Mouse (Mus musculus) heart, embryonic 10.5 days (tissue): Measurements from ENCODE around the gene Pdzd3. TPM values are rescaled to one million over a fixed set of nuclear protein-coding genes. Genes with fewer than 3 reads are reported as not detected.

ENCODE experiments used
- DNase-seq: peaks from one replicate; pipeline ENCODE4 v3.0.0-alpha.2; 2017; ENCODE audit warnings: low spot score
- H3K27ac ChIP-seq: fragments of 300-500 bp; sonication (generic); 2 replicates; pipeline ENCODE4 v1.5.1; 2016; ENCODE audit warnings: mild to moderate bottlenecking
- H3K27me3 ChIP-seq: fragments of 300-500 bp; sonication (generic); 2 replicates; pipeline ENCODE4 v1.6.1; 2016; ENCODE audit warnings: mild to moderate bottlenecking; ENCODE audit not compliant: poor library complexity, insufficient read depth, severe bottlenecking
- H3K36me3 ChIP-seq: fragments of 300-500 bp; sonication (generic); 2 replicates; pipeline ENCODE4 v1.6.1; 2016; ENCODE audit warnings: mild to moderate bottlenecking, moderate library complexity
- H3K4me1 ChIP-seq: fragments of 300-500 bp; sonication (generic); 2 replicates; pipeline ENCODE4 v1.6.1; 2016; ENCODE audit warnings: mild to moderate bottlenecking
- H3K4me3 ChIP-seq: fragments of 300-500 bp; sonication (generic); 2 replicates; pipeline ENCODE4 v1.5.1; 2016; ENCODE audit warnings: mild to moderate bottlenecking, moderate library complexity
- H3K9me3 ChIP-seq: fragments of 300-500 bp; sonication (generic); 2 replicates; pipeline ENCODE4 v1.6.1; 2016; ENCODE audit warnings: mild to moderate bottlenecking, moderate library complexity
- WGBS: fragments of 180-500 bp; shearing (Covaris S2); methylation state at CpG from one replicate; pipeline ENCODE4 v1.1.7; 2016; 5-methylcytosine and 5-hydroxymethylcytosine counted together
- polyA plus RNA-seq: library from polyadenylated mRNA; unstranded; fragments of >200 nt; fragmentation: Nextera tagmentation; extraction: Ambion mirVana; gene quantifications from 2 replicates; pipeline ENCODE4 v1.2.1, GENCODE M21; 2016

Pdzd3 gene
- polyA plus RNA-seq, 1 experiment from 2014 or later, result not detected

DNA sequence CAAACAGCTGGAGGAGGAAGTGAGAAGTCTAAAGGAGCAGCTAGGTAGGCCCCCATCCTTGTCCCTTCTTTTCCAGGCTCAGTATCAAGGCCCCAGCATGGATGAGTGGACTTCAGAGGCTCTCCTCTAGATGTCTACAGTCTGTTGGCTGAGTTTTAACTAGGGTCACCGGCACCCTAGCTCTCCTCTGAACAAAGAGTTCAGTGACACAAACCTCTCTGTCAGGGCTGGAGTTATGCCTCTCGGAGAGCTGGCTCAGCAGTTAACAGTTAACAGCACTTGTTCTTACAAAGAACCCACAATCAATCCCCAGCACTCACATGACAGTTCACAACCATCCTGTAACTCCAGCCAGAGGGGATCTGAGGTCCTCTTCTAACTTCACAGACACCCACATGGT, 7.7 kb downstream of the Pdzd3 start:
- Histone ChIP-seq H3K9me3 (no peaks in the 10 kb centered on the region), H3K27me3 (peaks cover 19% of the 10 kb centered on the region), H3K4me1 (0 out of 2 replicates have a peak, but pooled peaks cover 4% of the 10 kb centered on the region), H3K36me3 (no peaks in the 10 kb centered on the region), H3K27ac (no peak overlapping the region), H3K4me3 (no peak overlapping the region)
- 52% methylated on average over 2 of the region's 2 CpGs for WGBS
- DNase-seq, result no peak

DNA sequence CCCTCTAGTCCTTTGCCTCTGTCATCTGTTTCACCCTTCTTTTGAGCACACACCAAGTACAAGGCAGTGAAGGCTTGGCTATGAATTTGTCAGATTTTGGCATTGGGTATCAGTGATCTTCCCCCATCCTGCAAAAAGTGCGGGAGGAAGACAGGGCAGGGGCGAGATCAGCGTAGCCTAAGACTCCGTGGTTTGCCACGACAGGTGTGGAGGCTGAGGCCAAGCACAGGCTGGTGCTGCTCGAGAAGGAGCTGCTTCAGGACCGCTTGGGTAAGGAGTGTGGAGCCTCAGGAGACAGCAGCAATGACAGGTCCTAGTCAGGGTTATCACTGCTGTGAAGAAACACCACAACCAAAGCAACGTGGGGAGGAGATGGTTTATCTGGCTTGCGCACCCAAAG, 9.9 kb downstream of the Pdzd3 start:
- DNase-seq, result no peak
- Histone ChIP-seq H3K4me1 (0 out of 2 replicates have a peak, but pooled peaks cover 4% of the 10 kb centered on the region), H3K4me3 (no peak overlapping the region), H3K36me3 (no peaks in the 10 kb centered on the region), H3K9me3 (no peaks in the 10 kb centered on the region), H3K27me3 (peaks cover 7% of the 10 kb centered on the region; the same call in 1 of the 2 replicates), H3K27ac (no peak overlapping the region)
- WGBS, result 59% methylated on average over 9 of the region's 9 CpGs

DNA sequence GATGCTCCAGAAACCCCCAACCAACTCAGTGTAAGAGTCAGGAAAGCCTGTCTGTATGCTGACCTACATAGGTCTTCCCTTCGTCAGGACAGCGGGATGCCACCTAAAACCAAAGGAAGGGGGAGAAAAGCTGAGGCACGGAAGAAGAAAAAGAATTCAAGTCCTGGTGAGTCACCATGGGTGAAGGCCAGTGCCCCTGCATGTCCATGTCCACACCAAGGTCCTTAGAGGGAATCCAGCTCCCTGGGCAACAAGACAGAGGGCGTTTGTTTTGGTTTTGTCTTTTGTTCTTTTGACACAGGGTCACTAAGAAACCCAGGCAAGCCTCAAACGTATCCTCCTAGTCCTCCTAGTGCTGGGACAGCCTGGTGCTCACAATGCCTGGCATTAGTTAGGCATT, 10.4 kb downstream of the Pdzd3 start:
- Histone ChIP-seq H3K9me3 (no peaks in the 10 kb centered on the region), H3K27ac (no peak overlapping the region), H3K4me1 (0 out of 2 replicates have a peak, but pooled peaks cover 4% of the 10 kb centered on the region), H3K36me3 (no peaks in the 10 kb centered on the region), H3K27me3 (peaks cover 7% of the 10 kb centered on the region; the same call in 1 of the 2 replicates), H3K4me3 (no peak overlapping the region)
- WGBS, result 67% methylated on average over 5 of the region's 5 CpGs
- no peak for DNase-seq

DNA sequence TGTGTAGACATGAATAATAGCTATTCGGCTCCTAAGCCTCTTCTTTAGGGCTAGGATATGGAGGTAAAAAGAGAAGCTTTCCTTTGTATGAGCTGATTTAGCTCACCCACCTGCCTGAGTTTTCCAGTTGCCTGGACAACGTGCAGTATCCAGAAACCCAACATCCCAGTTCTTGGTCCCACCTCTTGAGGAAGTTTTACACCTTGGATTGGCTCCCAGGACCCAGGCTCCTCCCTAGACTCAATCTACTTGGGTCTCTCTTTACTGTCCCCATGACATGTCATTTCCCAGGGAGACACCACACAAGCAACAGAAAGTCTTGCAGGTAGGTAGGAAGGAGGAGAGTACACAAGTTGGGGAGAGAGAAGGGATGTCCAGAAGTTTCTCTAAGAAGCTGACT, 10.9 kb downstream of the Pdzd3 start, which contains the start of gene Ccdc153:
TSS of gene Ccdc153 (plus strand) at position 278 of the 400 bp plus-strand sequence.
- DNase-seq, result no peak
- Histone ChIP-seq H3K9me3 (no peaks in the 10 kb centered on the region), H3K36me3 (no peaks in the 10 kb centered on the region), H3K4me1 (0 out of 2 replicates have a peak, but pooled peaks cover 4% of the 10 kb centered on the region), H3K27me3 (0 out of 2 replicates have a peak, but pooled peaks cover 4% of the 10 kb centered on the region), H3K4me3 (no peak within 1 kb of the TSS), H3K27ac (no peak within 1 kb of the TSS)
- 60% methylated on average over 2 of the region's 2 CpGs for WGBS

DNA sequence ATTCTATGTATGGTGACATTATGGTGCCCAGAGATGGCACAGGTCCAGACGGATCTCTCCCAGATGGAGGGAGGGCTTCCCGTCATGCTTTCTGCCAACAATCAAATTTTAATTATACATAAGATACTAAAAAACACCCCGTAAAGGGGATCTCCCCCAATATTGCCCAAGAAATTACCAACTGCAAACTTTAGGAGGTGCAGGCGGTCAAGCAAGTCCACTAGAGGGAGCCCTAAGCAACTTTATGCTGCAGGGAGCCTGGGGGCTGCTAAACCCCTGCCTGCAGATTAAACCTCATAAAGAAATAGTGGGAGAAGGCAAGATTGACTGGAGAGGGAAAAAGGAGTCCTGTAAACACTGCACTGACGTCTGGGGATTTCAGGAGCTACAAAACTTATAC, 11.8 kb downstream of the Pdzd3 start:
- 13% methylated on average over 5 of the region's 5 CpGs for WGBS
- H3K27me3 ChIP-seq, result 0 out of 2 replicates have a peak, but pooled peaks cover 3% of the 10 kb centered on the region

DNA sequence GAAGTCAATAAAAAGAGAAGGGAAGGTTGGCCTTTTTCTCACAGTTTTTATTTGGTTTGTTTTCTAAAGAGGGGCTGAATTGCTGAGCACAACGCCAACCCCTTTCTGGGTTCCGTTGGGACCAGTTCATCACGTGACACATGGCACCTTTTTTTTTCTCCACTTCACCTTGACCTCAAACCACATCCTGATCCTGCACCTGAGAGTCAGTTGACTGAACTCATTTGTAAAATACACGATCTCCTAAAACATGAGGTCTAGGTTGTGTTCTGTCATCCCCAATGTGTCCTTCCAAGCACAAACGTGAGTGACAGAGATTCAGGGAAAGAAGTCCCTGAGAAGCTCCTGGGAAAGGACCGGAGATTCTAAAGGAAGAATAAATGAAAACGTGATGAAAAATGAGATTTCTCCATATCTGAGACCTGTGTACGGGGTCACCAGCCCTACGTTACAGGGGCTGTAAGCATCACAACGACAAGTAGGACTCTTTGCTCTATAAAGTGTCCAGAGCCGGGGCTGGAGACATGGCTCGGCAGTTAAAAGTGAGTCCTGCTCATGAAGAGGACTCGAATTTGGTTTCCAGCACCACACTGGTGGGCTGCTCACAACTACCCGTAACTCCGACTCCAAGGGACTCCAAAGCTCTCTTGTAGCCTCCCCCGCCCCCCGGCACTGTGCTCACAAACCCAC, 12.6 kb downstream of the Pdzd3 start:
- H3K4me3 ChIP-seq, result no peak overlapping the region
- H3K27me3 ChIP-seq, result 0 out of 2 replicates have a peak, but pooled peaks cover 3% of the 10 kb centered on the region
- no peak for DNase-seq
- H3K9me3 ChIP-seq, result no peaks in the 10 kb centered on the region
- H3K4me1 ChIP-seq, result 0 out of 2 replicates have a peak, but pooled peaks cover 10% of the 10 kb centered on the region
- 77% methylated on average over 17 of the region's 17 CpGs for whole genome bisulfite sequencing
- H3K36me3 ChIP-seq, result no peaks in the 10 kb centered on the region
- H3K27ac ChIP-seq, result no peak overlapping the region

More for the DNA sequence above, 11.8 kb downstream of the Pdzd3 start:
- H3K36me3 ChIP-seq, result no peaks in the 10 kb centered on the region
- 0 out of 2 replicates have a peak, but pooled peaks cover 6% of the 10 kb centered on the region for H3K4me1 ChIP-seq
- no peak overlapping the region for H3K27ac ChIP-seq
- no peak overlapping the region for H3K4me3 ChIP-seq
- no peaks in the 10 kb centered on the region for H3K9me3 ChIP-seq
- DNase-seq, result no peak

DNA sequence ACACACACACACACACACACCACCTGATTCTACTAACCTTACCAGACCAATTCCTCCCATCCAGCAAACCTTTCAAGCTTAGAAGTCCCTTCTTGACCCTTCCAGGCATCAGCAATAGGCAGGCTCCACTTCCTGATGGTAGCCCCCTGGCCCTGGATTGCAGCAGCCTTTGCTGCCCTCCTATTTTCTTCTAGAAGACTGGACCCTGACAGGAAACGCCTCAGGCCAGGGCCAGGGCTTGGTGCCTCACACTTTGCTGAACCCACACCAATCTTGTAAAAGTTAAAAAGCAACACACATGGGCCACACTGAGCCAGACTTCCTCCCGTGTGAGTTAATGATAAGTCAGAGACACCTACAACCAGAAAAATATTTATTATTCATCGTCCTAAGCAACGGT, 14.1 kb downstream of the Pdzd3 start:
- H3K36me3 ChIP-seq, result no peaks in the 10 kb centered on the region
- H3K4me3 ChIP-seq, result no peak overlapping the region
- peaks cover 11% of the 10 kb centered on the region for H3K4me1 ChIP-seq
- no peaks in the 10 kb centered on the region for H3K27me3 ChIP-seq
- WGBS, result 71% methylated on average over 4 of the region's 4 CpGs
- no peak overlapping the region for H3K27ac ChIP-seq
- no peaks in the 10 kb centered on the region for H3K9me3 ChIP-seq
- no peak for DNase-seq

DNA sequence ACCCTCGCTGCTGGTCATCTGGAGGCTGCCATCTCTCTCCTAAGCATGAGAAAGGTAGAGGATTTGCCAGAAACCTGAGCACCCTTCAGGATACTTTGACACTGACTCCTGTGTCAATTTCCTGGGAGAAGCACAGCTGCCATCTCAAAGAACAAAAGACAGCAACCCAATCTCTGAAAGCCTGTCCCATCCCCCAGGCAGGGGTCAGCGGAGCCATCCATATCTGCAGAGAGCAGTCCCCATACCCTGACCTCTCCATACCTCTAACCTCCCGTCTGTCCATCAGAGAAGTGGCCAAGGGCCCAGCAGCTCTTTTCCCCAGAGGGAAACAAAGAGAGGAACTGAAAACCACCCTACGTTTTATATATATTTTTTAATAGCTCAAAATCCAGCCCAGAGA, 14.7 kb downstream of the Pdzd3 start:
- Histone ChIP-seq H3K4me1 (peaks cover 16% of the 10 kb centered on the region), H3K36me3 (no peaks in the 10 kb centered on the region), H3K27me3 (no peaks in the 10 kb centered on the region), H3K27ac (no peak overlapping the region), H3K9me3 (no peaks in the 10 kb centered on the region), H3K4me3 (no peak overlapping the region)
- WGBS, result 51% methylated on average over 4 of the region's 4 CpGs
- no peak for DNase-seq

DNA sequence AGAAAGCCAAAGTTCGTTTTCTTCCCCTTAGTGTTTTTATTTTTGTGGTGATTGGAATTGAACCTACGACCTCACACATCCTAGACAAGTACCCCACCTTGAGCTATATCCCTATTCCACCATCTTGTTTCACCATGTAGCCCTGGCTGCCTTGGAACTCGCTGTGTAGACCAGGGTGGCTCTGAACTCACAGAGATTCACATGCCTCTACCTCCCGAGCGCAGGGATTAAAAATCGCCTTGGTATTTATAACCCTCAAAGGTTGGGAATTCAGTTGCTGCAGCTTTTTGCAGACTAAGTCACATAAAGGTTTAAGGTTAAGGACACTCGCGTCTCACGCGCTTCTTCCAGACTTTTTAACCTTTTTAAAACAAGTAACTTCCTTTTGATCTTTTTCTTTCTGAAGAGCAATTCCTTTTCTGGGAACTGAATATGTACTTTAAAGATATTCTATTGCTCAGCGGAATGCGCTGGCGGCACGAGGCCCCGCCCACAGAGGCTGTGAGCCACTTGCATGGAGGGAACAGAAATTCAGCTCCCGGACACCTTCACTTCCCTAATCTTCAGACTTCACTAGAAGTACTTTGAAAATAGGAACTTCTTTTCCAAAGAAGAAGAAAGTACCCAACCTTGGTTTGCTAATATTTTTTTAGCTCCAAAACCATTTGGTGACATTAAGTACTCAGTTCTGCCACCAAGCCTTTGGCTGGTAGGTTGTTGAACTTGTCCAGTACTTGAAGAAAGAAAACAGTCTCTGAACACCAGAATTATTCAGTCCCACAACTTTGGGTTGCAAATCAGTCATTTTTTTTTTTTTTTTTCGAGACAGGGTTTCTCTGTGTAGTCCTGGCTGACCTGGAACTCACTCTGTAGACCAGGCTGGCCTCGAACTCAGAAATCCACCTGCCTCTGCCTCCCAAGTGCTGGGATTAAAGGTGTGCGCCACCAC, 16.5 kb downstream of the Pdzd3 start:
- 20% methylated on average over 19 of the region's 19 CpGs for WGBS

DNA sequence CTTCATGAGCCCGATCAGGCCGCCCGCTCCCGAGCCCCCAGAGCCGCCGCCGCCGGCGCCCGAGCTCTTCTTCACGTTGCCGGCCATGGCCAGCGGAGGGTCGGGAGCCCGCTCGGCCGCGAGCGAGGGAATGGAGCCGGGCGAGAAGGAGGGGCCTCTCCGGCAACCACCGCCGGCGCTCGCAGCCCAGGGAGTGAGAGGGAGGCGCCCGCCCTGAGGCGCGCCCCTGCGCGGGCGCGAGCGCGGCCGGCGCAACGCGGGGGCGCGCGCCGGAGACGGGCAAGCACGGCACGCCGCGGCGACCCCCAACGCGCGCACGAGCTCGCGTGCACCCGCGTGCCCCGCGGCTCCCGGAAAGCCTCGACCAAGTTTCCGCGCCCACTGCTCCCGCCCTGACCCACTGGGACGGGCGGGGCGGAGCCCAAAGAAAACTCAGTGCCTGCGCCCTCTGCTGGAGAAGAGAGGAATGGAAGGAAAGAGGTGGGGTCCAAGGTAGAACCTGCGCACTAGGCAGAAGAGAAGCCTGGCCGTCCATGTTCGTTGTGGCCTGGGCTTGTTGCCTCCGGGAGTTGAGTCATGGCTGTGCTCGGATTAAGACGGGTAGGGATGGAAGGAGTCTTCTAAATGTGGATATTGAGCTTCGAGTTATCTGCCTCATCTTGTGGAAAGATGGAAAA, 17.3 kb downstream of the Pdzd3 start, which contains the start of gene Cbl:
TSS of gene Cbl (minus strand) at position 248 of the 677 bp plus-strand sequence.
- Histone ChIP-seq H3K27me3 (no peaks in the 10 kb centered on the region), H3K4me1 (peaks cover 34% of the 10 kb centered on the region), H3K36me3 (0 out of 2 replicates have a peak, but pooled peaks cover 3% of the 10 kb centered on the region), H3K27ac (peak within 1 kb of the TSS; percentile 99), H3K9me3 (no peaks in the 10 kb centered on the region), H3K4me3 (peak within 1 kb of the TSS; percentile 94)
- peak; percentile 99 for DNase-seq
- under 1% methylated on average over 71 of the region's 76 CpGs for WGBS

More for the DNA sequence above, 16.5 kb downstream of the Pdzd3 start:
- Histone ChIP-seq H3K9me3 (no peaks in the 10 kb centered on the region), H3K36me3 (0 out of 2 replicates have a peak, but pooled peaks cover 3% of the 10 kb centered on the region), H3K4me3 (peak overlapping the region; percentile 94), H3K27me3 (no peaks in the 10 kb centered on the region), H3K4me1 (peaks cover 28% of the 10 kb centered on the region), H3K27ac (peak overlapping the region; percentile 99)
- DNase-seq, result peak; percentile 81

DNA sequence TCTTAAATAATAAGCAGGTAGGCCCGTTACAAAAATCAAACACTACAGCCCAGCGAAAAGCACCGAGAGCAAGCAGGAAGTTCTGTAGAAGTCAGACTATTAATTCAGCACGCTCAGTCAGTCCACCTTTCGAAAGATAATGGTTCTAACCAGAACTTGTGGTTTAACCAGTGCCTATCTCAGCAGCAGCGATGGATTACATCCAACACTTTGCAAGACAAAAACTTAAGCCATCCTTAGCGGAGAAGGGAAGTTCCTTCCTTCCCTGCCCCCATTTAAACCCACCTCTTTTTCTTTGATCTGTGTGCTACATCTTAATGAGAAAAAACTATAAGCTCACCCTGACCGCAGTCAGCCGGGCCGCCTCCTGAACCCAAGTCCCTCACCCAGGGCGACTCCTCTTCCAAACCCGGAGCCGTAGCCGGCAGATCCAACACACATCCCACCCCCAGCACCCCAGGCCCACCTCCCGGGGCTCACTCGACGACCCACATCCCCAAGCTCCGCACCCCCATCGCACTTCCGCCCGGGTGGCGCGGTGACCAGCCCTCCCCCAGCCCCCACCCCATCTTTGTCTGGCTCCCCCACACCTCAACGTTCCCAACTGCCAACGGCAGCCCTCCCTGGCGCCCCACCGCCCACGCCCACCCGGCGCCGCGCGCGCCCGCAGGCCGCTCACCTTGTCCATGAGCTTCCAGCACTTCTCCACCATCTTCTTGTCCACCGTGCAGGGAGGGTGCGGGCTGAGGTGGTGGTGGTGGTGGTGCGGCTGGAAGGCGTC, 18.1 kb downstream of the Pdzd3 start:
- H3K4me1 ChIP-seq, result peaks cover 38% of the 10 kb centered on the region
- H3K9me3 ChIP-seq, result no peaks in the 10 kb centered on the region
- H3K27me3 ChIP-seq, result no peaks in the 10 kb centered on the region
- peak overlapping the region; percentile 99 for H3K27ac ChIP-seq
- WGBS, result under 1% methylated on average over 40 of the region's 40 CpGs
- peak overlapping the region; percentile 94 for H3K4me3 ChIP-seq
- 0 out of 2 replicates have a peak, but pooled peaks cover 3% of the 10 kb centered on the region for H3K36me3 ChIP-seq
- DNase-seq, result peak; percentile 91
